Mouse (Mus musculus) cerebellum, adult 9-11 months (tissue): ENCODE results near the gene Xpo5.

Experiments
- DNase-seq: peaks from one replicate; pipeline ENCODE4 v3.0.0; 2022

Gene Xpo5

DNA sequence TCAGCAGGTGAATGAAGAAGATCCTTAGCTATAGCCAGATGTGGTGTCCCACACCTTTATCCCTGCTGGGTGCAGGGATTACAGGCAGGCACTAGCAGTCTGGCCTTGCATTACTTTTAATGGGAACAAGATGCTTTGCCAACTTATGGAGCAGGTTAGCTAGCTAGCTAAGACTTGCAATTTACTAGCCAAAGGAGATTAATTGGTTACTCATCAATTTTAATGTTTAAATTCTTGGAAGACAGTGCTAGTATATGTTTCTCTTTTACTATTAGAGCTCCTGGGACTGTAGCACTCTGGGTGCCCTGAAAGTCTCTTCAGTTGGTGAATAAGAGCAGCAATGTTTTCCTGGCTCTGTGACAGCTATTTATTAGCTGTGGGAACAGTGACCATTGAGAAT is 4.1 kb downstream of the Xpo5 start:
- DNase-seq = no peak

DNA sequence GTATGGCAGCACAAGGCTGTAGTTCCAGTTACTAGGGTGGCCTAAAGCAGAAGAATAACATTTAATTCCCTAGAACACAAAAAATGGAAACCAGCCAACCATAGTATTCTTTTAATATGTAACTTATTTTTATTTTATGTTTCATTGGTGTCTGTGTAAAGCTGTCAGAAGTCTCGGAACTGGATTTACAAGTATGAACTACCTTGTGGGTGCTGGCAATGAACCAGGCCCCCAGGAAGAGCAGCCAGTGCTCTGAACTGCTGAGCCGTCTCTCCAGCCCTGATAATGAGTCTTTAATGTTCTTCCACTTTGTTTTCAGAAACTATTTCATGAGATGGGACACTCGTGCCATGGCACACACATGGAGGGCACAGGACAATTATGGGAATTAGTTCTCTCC is 8.0 kb downstream of the Xpo5 start:
- DNase-seq = no peak

DNA sequence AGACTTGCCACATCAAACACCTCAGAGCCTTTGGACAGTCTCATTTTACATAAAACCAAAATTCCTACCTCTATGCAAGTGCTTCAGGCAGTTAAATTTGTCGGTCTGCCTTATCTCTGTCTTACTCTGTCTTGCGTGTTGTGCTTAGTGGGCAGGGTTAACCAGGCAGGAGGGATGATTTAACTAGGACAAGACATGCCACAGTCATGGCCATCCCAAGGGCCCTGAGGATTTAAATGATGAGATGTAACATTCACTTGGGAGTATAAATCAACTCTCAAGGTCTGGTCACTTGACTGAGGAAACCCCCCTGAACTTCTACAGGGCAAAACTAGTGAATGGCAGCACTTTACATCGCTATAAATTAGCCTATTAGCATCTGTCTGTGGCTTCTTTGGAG is 19.0 kb downstream of the Xpo5 start:
- no peak for DNase-seq

DNA sequence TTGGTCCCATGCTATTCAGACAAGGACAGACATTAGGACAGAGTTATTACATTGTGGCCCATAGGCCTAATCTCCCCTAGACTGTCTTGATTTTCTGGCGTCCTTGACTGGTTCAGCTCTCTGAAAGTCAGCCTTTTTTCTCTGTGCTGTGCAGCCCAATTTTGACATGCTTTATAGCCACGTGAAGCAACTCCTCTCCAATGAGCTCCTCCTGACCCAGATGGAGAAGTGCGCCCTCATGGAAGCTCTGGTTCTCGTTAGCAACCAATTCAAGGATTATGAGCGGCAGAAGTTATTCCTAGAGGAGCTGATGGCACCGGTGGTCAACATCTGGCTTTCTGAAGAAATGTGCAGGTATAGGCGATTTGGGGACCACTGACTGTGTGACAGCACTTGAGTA is 25.0 kb downstream of the Xpo5 start:
- DNase-seq = no peak

DNA sequence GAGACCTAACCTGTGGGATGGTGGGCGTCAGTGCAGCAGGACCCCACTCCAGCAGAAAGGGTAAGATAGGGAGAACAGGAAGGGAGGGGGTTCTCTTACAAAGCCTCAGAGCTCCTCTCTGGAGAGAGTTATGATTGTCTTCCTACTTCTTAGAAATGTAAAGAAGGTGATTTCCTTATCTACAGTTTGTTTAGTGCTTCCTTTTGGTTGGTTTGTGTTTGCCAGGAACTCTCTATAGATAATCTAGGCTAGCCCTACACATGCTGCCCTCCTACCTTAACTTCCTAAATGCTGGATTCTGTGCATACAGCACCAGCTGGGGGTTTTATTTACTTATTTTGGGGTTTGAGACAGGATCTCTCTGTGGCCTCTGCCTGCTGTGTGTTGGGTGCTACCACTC is 33.5 kb downstream of the Xpo5 start:
- DNase-seq = no peak

DNA sequence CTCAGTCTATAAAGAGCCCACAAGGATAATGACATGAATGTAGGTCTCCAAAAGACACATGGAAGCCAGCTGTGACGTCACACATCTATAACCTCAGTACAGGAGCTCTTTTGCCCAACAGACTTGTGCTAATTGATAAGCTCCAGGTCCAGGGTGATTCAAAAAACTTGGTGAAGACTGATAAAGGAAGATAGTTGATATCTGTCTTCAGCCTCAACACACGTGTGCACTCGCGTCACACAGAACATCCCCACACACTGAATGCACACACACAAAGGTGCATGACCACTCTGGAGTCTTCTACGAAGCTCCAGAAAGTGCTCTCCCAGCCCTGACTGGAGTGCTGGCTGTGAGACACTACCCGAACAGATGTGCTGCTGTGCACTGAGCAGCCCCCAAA is 34.5 kb downstream of the Xpo5 start:
- DNase-seq = no peak

DNA sequence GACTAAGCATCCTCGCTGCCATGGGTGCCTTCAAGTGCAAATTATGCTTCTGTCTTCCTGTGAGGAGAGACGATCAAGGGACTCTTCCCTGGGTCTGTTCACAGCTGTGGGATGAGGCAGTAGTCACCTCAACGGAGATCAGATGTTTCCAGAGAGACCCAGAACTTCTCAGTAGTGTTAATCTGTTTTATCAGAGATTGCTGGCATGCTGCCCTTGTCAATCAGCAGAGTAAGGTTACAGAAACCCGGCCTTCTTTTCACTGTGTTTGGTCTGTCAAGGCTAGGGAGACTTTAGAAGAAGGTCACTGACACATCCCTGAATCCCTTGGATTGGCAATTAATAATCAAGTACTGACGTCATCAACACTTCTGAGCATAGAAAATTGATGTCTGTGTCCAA is 34.9 kb downstream of the Xpo5 start:
- no peak for DNase-seq

DNA sequence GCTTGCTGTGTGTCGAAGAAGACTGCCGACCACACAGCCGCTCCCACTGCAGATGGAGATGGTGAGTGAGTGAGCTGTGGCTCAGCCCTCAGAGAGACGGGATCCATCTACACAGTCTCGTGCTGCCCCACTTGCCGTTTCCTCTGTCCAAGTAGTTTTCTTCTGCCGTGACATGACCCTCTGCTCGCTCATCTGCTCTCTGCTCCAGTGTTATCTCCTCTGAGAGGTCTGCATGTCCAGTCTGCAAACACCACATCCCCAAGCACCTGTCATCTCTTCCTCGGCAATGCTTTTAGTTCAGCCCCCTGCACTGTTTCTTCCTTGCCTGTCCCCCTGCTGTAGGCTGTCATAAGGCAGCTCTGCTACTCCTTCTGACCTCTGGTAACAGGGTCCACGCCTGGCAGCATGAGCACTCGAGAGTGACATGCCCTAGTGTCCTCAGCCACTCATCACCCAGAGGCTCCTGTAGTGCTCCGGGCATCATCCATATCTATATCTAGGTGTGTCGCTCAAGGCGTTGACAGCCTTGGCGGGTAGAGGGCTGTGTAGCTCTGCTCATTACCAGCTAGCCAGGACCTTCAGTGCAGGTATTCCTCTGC is 37.0 kb downstream of the Xpo5 start:
- DNase-seq = no peak

DNA sequence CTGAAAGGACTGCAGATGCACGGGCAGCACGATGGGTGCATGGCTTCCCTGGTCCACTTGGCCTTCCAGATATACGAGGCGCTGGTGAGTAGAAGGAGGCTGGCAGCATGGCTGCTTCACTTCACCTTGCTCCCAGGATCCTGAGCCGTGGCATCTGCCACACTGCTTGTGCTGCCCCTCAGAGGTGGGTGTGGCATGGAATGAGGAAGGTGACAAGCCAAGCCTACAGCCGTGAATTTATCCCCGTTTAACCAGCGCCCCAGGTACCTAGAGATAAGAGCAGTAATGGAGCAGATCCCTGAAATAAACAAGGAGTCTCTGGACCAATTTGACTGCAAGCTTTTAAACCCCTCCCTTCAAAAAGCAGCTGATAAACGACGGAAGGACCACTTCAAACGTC is 38.9 kb downstream of the Xpo5 start:
- no peak for DNase-seq

DNA sequence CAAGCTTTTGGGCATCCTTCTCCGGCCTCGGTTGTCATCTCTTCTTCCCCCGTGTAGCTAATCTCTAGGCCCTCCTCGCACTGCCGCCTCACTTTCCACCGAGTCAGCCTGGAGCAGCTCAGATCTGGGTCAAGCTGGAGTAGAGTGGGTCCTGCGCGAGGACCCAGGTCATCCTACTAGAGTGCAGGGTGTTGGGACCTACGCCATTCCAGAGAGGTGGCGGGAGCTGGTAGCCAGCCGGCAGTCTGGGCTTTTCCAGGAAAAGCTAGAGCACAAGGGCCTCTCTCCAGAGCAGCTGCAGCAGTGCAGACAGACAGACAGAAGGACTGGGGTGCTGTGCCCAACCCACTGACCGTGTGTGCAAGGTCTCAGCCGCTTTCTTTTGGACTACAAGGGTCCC is 39.7 kb downstream of the Xpo5 start:
- no peak for DNase-seq

DNA sequence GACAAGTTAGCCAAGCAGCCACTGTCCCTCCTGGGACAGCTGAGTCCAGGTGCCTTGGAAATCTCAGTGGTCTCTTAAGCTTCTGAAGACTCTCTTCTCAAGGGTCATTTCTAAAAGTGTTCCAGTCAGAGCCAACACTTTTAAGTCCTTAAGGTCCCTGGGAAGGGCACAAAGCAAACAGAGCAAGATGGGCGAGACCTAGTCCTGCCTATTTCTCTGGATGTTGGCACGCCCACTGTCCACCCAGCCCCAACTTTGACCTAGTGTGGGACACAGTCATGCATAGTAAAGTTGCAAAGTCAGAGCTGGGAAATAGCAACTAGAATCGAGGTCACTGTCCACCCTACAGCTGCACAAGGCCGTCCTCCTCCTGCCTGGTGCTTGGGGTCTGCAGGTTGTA is 40.4 kb downstream of the Xpo5 start:
- no peak for DNase-seq

DNA sequence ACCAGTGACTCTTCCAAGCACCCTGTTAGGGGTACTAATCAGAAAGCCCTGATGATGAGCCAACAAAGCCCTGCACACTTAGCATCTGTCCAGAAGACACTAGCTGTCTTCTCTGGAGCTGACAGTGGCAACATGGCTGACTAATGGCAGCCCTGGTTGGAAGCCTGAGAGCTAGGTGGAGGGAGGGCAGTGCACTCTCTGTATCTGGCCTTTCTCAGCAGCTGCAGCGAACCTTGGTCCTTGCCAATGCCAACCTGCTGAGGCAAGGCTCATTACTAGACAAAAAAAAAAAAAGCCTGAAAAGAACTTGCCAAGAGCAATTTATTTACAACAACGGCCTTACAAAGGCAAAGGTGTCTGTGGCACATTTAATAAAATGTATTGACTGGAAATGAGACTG is 41.0 kb downstream of the Xpo5 start:
- no peak for DNase-seq

DNA sequence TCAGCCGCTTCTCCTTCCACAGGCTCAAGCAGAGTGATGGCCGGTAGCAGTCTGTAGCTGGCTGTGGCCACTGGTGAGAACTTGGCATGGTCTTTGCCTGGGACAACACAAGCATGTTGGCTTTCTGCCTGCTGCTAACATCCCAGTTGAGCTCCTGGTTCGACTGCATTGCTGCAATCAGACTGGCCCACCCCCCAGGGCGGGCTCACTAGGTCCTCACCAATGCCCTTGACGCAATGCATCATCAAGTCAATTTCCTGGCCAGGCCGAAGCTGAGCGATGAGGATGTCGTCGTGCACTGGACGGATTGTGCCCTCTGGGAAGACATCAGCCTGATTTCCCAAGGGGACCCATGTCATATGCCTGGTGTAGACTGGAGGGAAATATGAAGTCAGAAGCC is 42.0 kb downstream of the Xpo5 start:
- peak; percentile 41 for DNase-seq

DNA sequence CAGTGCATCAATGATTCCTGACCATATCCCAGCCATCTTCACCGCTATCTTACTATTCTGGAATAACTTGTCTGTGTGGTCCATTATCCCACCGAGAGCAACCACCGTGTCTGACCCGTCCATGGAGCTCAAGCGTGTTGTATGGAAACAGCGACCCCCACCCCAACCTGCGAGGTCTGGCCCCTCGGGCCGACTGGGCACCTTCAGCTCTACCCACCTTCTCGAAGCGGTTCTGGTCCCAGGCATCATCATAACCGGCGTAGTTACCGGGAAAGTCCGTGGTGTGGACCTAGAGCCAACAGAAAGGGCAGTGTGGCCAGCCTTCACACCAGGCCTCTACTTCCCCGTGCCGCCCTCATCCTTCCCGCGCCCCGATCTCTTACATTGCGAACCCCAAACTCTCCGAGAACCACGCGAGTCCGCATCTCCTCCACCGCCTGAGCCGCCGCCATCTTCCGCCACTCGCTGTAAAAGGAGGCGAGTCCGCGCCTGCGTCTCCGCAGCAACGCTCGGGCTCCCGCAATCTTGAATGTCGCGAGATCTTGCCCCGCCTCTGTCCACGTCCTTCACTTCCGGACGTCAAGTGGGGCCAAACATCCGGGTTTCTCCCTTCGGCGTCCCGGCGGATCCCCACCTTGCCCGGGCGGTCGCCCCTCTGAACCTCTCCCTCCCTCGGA is 45.1 kb downstream of the Xpo5 start, which contains the start of the genes Polr1c and Yipf3:
Gene Polr1c, minus strand, starts transcription at position 543 of the 677 bp plus-strand sequence.
Gene Yipf3, plus strand, starts transcription at position 569 of the 677 bp plus-strand sequence.
- peak; percentile 96 for DNase-seq

DNA sequence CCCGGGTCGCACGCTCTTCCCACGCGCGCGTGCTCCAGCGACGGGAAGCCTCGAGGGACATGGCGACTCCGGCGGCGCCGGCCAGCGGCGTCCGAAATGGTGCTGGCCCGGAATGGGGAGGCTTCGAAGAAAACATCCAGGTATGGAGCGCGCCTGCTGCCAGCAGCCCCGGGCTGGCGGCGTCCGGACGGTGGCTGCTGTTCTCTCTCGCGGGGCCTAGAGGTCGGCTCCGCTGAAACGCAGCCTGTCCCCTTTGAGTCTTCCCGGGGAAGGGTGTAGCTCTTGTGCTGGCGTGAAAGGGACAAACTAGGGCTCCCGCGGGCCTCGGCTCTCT is 45.6 kb downstream of the Xpo5 start:
- DNase-seq = no peak

DNA sequence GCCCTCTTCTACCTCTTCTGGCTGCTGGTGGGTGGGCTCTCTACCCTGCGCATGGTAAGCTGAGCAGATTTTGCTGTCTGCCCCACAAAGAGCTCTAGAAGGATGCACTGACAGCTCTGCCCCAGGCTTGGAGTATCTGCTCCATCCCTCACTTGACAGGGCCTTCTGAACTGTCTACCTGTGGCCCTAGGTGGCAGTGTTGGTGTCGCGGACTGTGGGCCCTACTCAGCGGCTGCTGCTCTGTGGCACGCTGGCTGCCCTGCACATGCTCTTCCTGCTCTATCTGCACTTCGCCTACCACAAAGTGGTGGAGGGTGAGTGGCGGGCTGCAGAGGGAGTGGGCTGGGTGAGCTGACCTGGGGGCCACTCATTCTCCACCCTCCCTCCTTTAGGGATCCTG is 48.6 kb downstream of the Xpo5 start:
- no peak for DNase-seq

DNA sequence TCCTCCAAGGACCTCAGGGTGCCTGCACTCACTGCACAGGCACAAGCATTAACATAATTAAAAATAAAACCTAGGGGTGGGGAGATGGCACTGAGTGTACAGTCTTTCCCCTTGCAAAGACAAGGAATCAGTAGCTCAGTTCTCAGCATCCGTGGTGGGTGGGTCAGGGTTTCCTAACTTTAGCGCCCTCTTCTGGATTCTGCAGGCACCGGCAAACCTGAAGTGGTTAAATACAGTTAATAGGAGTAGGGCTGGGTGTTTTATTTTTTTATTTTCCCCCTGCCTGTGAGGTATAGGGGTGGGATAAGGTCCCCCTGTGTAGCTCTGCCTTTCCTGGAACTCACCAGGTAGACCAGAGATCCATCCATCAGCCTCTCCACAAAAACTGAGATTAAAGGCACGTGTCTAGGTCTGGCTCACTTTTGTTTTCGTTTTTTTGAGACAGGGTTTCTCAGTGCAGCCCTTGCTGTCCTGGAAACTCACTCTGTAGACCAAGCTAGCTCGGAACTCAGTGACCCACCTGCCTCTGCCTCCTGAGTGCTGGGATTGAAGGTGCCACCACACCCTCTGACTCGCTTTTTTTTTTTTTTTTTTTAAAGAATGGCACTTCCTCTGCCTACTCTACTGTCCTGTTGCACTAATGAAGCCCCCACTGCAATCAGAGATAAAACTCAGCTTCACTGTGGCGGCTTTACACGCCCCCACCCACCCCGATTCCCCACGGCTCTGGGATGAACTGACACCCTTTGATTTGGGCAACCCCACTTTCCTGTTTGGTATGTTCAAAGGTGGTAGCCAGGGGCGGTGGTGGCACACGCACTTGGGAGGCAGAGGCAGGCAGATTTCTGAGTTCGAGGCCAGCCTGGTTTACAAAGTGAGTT is 50.2 kb downstream of the Xpo5 start:
- DNase-seq = no peak

DNA sequence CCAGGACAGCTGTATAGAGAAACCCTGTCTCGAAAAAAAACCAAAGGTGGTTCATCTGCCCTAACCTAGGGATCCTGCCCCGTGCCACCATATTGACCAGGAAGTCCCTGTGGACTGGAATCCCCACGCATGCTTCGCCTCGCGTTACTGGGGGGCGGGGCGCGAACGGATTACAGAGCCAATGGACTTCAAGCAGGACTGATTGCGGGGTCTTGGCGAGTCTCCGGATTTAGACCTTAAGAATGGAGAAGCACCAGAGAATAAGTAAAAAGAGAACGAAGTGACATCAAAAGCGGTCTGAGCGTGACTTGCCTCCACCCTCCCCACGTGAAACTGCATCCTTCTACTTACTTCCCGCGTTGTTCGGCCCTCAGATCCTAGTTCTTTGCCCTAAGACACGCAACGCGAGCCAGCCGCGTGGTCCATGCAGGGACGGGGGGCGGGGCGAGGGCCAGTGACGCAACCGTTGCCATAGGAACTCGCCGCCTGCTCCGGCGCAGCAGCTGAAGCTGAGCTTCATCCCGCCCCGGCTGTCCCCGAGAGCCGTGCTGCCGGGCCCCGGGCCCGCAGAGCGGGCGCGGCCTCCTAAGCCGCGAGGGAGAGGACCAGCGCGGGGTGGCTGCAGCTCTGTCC is 51.0 kb downstream of the Xpo5 start, which contains the start of gene Lrrc73:
Gene Lrrc73, plus strand, starts transcription at position 80 of the 633 bp plus-strand sequence.
- DNase-seq = peak; percentile 89

DNA sequence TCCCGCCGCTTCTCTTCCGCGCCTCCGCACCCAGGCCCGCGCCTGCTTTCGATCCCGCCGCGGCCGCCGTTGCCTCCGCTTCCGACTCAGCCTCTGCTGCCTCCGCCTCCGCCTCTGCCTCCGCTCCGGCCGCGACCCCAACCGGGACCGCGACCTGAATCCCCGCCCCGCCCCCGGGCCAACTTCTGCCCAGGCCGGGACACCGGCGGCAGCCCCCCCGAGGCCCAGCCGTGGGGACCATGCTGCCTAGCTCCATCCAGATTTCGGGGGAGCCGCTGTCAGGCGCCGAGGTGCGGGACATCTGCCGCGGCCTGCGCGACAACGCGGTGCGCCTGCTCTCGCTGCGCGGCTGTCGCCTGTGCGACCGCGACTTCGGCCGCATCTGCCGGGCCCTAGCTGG is 51.5 kb downstream of the Xpo5 start:
- peak; percentile 64 for DNase-seq

DNA sequence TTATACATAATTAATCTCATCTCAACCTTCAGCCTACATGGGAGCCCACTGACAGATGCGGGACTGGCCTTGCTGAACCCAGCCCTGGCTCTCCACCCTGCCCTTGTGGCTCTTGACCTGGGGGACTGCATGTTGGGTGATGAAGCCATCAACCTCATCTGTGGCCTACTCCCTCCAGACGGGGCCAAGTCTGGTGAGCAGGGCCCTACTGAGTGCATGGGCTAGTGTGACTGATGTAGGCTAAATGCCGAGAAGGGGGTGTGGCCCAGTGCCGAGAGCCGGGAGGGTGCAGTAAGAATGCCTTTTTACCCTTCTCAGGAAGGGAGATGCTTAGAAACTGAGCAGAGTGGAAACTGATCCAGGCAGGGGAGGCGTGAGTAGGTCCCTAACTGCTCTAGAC is 52.6 kb downstream of the Xpo5 start:
- no peak for DNase-seq

DNA sequence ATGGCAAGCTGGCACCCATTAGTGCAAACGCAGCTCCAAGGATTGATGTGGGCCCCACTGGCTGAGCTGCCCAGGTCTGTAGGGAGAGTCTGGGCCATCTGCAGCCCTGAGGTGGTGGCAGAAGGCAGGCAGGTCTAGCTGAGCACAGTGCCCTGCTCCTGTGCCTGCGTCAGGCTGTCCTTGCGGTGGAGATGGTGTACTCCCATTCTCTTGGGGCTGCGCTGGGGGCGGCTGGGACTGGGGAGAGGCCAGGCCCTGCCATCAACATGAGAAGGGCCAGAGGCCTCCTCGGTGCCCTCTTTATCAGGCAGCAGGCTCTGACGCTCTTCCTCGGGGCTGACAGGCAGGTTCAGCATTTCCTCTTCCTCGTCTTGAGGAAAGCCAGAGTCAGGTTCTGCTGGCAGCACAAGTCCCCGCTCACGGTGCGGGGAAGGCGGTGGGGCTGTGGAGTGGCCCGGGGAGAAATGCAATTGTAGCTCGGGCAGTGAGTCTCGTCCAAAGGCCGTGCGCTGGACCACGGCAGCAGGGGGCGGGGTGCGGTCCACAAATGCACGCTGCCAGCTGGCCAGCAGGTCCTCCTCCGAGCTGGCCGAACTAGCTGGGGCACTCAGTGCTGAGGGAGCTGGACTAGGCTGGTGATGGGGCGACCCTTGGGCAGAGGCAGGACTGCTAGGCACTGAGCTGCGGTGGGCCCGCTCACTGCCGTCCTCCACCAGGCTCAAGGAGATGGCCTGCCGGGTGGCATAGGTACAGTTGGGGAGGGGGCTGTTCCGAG is 55.9 kb downstream of the Xpo5 start:
- peak; percentile 14 for DNase-seq

DNA sequence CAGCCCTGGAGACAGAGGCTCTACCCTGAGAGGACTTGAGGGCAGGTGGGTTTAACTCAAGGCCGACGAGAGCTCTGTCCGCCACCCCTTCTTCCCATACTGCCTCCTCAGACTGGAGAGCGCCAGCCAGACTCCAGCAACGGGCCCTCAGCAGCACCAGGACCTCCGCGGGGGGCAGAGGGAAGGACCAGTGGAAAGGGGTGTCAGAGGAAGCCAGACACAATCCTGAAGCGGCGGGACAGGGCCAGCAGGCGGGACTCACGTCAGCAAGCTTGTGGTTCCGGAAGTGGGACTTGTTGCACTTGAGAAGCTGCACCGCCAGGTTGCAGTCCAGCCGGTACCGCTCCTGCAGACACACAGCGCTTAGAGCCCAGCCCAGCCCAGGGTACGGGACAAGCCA is 57.1 kb downstream of the Xpo5 start:
- DNase-seq = no peak

DNA sequence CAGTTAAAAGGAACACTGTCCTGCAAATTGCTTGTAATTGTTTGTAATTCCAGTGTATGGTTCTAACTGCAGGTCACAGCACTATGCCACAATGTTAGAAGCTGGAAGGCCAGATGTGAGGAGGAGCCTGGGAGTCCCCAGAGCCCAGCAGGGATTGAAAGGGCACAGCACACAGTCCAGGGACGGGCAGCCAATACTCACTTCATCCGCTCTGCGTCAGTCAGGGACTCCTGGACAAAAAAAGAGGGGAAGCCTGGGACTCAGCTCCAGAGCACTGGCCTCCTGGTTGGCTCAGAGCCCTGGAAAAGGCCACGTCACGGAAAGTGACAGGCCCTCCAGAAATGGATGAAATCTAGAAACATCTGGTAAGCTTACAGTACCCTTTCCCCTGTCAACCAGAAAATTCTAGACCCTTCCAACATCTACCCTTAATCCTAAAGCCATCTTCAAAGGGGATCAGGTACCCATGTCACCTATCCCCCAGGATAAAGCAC is 59.7 kb downstream of the Xpo5 start:
- DNase-seq = no peak
